Mouse (Mus musculus) hindbrain, embryonic 15.5 days (tissue): ENCODE data around the gene Rras2. TPM values are rescaled to one million over a fixed set of nuclear protein-coding genes. Genes with fewer than 3 reads are reported as not detected.
A peak's percentile ranks its signal among the peaks of the same experiment; 100 is the strongest.

Experiments used
- ATAC-seq: fragments of 200-750 bp; cut with Nextera tagmentation; 2 replicates; pipeline ENCODE4 v1.8.0; 2017; ENCODE audit warnings: low read depth, moderate number of reproducible peaks, moderate TSS enrichment; ENCODE audit not compliant: low FRiP score
- H3K27ac ChIP-seq: fragments of 300-500 bp; sonication (generic); replicated peaks from 2 replicates; pipeline ENCODE4 v1.5.1; 2015; ENCODE audit warnings: mild to moderate bottlenecking, inconsistent platforms
- H3K27me3 ChIP-seq: fragments of 300-500 bp; sonication (generic); 2 replicates; pipeline ENCODE4 v1.6.1; 2015; ENCODE audit warnings: control low read depth, inconsistent platforms
- H3K36me3 ChIP-seq: fragments of 300-500 bp; sonication (generic); 2 replicates; pipeline ENCODE4 v1.6.1; 2015; ENCODE audit warnings: control low read depth, inconsistent platforms
- H3K4me1 ChIP-seq: fragments of 300-500 bp; sonication (generic); replicated peaks from 2 replicates; pipeline ENCODE4 v1.6.1; 2015; ENCODE audit warnings: control low read depth, inconsistent platforms
- H3K4me2 ChIP-seq: fragments of 300-500 bp; sonication (generic); 2 replicates; pipeline ENCODE4 v1.6.1; 2015; ENCODE audit warnings: moderate library complexity, mild to moderate bottlenecking, inconsistent platforms
- H3K4me3 ChIP-seq: fragments of 300-500 bp; sonication (generic); 2 replicates; pipeline ENCODE4 v1.5.1; 2015; ENCODE audit warnings: mild to moderate bottlenecking, inconsistent platforms
- H3K9ac ChIP-seq: fragments of 300-500 bp; sonication (generic); 2 replicates; pipeline ENCODE4 v1.6.1; 2015; ENCODE audit warnings: inconsistent platforms
- H3K9me3 ChIP-seq: fragments of 300-500 bp; sonication (generic); 2 replicates; pipeline ENCODE4 v1.6.1; 2016; ENCODE audit warnings: control low read depth, inconsistent platforms
- WGBS: fragments of 180-500 bp; shearing (Covaris S2); methylation state at CpG from one replicate; pipeline ENCODE4 v1.1.7; 2015; 5-methylcytosine and 5-hydroxymethylcytosine counted together
- polyA plus RNA-seq: library from polyadenylated mRNA; unstranded; fragments of >200 nt; fragmentation: Nextera tagmentation; extraction: Ambion mirVana; gene quantifications from 2 replicates; pipeline ENCODE4 v1.2.1, GENCODE M21; 2015

The Rras2 gene
- polyA plus RNA-seq, 1 experiment from 2014 or later, result 19.3 TPM

DNA sequence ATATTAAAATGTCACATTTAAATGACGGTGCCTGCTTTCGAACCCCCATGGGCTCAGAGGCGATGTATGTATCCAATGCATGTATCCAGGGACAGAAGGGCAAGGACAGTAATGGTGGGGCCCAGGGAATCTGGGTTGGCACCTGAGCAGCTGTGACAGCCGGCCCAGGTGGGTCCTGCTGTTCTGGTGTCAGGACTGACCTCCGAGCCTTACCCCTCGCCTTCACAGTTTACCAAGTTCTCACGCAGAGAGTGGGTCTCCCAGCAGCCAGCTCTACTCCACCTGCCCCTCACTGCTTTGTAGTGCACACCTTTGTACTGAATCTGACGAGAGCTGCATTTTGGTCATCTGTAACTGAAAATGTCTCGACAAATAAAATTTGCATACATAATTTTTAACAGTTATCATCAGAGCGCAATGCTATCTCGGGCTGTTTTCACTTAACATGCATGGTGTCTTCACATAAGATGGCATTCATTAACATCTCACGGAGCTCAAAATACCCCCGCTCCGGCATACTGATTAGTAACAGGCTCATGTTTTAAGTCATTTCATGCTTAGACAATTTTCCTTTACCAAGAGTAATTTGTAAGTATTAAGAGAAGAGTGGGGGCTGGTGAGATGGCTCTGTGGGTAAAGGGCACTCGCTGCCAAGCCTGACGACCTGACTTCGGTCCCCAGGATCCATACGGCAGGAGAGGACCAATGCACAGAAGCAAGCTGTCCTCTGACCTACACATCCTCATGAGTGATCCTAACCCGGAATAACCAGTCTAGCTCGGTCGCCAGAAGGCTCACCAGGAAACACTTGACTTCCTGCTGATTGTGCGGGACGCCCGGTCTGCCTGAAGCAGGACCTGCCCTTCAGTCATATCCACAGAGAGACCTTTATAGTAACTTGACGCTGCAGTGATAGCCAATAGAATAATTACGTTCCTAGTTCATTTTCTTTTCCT, 74.3 kb downstream of the Rras2 start:
- no peak for ATAC-seq
- Histone ChIP-seq H3K36me3 (0 out of 2 replicates have a peak, but pooled peaks cover 7% of the 10 kb centered on the region), H3K9ac (no peak overlapping the region), H3K4me3 (no peak overlapping the region), H3K9me3 (no peaks in the 10 kb centered on the region), H3K4me1 (peaks cover 4% of the 10 kb centered on the region; the same call in 1 of the 2 replicates), H3K27ac (no peak overlapping the region), H3K27me3 (no peaks in the 10 kb centered on the region), H3K4me2 (no peak overlapping the region; the same call in 1 of the 2 replicates)
- 75% methylated on average over 26 of the region's 26 CpGs for WGBS

DNA sequence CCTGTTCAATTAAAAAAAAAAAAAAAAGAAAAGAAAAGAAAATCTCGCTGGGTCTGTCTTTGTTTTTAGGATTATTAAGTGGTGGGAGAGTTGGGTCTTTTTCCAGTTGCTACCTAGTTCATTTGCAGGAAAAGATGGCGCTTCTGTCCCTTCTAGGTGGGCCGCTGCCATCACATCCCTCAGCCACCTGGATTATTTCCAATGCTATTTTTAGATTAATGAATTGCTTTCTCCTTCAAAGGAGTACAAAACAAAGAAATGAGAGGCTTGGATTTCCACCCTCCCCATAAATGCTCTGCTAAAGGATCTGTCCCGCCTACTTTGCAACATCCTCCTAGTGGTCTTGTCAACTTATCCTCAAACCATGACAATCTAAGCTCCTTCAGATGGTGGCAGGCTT, 76.2 kb downstream of the Rras2 start:
- H3K4me2 ChIP-seq, result no peak overlapping the region
- peaks cover 14% of the 10 kb centered on the region for H3K4me1 ChIP-seq
- H3K27ac ChIP-seq, result no peak overlapping the region
- no peaks in the 10 kb centered on the region for H3K9me3 ChIP-seq
- H3K4me3 ChIP-seq, result no peak overlapping the region
- 0 out of 2 replicates have a peak, but pooled peaks cover 4% of the 10 kb centered on the region for H3K36me3 ChIP-seq
- 85% methylated on average over 4 of the region's 4 CpGs for WGBS
- H3K27me3 ChIP-seq, result no peaks in the 10 kb centered on the region
- no peak for ATAC-seq
- H3K9ac ChIP-seq, result no peak overlapping the region

DNA sequence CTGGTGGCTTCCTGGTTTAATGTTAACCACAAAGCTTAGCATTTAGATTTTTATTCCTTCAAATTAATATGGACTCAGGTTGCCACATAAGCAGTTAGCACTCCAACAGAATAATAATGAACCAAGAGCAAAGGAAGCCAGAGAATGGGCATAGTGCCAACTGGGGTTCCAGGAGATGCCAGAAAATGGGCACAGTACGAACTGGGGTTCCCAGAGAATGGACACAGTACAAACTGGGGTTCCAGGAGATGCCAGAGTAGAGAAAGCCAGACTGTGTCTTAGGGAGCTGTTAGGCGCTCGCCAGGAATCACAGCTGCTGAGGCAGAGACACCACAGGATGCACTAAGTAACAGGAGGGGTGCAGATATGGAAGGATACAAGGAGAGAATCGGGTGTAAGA, 80.3 kb downstream of the Rras2 start:
- Histone ChIP-seq H3K27ac (peak overlapping the region; percentile 25; the same call in 1 of the 2 replicates), H3K4me1 (peaks cover 17% of the 10 kb centered on the region), H3K4me2 (no peak overlapping the region), H3K9ac (no peak overlapping the region), H3K9me3 (no peaks in the 10 kb centered on the region), H3K4me3 (no peak overlapping the region), H3K36me3 (0 out of 2 replicates have a peak, but pooled peaks cover 4% of the 10 kb centered on the region), H3K27me3 (no peaks in the 10 kb centered on the region)
- ATAC-seq, result no peak
- WGBS, result 68% methylated on average over 4 of the region's 4 CpGs

DNA sequence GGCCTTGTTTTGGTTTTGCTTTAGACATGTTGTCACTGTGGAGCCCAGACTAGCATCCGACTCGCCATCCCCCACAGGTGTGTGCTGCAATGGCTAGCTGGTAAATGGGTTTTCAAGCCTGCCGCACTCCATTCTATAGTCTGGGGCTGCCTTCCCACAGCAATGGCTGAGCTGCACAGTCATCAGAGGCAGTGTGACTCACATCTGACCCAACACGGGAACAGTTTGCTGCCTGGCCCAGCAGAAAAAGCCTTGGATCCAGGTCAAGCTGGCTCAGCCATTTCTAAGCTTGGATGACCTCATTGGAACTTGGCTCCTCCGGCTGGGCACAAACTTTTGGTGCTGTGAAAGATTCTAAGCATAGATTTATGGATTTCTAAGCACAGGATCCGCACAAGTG, 88.0 kb downstream of the Rras2 start:
- WGBS, result 86% methylated on average over 6 of the region's 6 CpGs
- Histone ChIP-seq H3K4me2 (no peak overlapping the region), H3K4me1 (0 out of 2 replicates have a peak, but pooled peaks cover 3% of the 10 kb centered on the region), H3K9me3 (no peaks in the 10 kb centered on the region), H3K4me3 (no peak overlapping the region), H3K27me3 (no peaks in the 10 kb centered on the region), H3K27ac (no peak overlapping the region), H3K9ac (no peak overlapping the region), H3K36me3 (no peaks in the 10 kb centered on the region)
- ATAC-seq, result no peak

DNA sequence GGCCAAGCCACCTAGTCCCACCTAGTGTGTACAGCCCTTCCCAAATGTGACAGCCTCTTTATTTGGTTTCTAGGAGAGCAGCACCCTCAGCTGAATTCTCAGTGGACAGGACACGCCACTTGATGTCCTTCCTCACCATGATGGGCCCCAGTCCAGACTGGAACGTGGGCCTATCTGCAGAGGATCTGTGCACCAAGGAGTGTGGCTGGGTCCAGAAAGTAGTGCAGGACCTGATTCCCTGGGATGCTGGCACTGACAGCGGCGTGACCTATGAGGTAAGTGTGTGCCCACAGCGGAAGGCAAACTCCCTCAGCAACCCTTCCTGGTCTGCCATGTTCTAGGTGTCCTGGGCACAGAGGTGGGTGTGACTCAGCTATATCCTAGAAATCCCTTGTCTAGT, 88.8 kb downstream of the Rras2 start:
- ATAC-seq, result no peak
- H3K4me2 ChIP-seq, result no peak overlapping the region
- H3K4me1 ChIP-seq, result 0 out of 2 replicates have a peak, but pooled peaks cover 3% of the 10 kb centered on the region
- no peaks in the 10 kb centered on the region for H3K9me3 ChIP-seq
- H3K9ac ChIP-seq, result no peak overlapping the region
- no peak overlapping the region for H3K27ac ChIP-seq
- whole genome bisulfite sequencing, result 96% methylated on average over 5 of the region's 5 CpGs
- no peaks in the 10 kb centered on the region for H3K27me3 ChIP-seq
- H3K36me3 ChIP-seq, result no peaks in the 10 kb centered on the region
- no peak overlapping the region for H3K4me3 ChIP-seq

DNA sequence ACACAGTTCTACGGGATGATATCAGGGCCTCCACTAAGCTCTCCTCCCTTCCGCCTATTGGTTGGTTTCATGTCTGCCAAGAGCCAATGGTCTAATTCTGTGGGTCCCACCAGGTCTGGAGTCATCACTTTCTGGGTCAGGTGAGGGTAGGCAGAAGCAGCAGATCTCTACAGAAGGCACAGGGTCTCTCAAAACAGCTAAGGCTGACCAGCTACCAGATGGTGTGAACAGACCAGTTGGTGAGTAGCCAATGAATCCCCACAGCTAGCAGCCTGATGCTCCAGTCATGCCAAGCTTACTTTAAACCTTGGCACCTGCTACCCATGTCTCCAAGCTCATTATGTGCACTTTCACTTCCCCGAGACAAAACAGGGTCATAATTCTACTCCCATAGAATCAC, 90.2 kb downstream of the Rras2 start:
- ATAC-seq, result peak; percentile 49; the same call in 1 of the 2 replicates
- Histone ChIP-seq H3K4me3 (no peak overlapping the region), H3K36me3 (no peaks in the 10 kb centered on the region), H3K9ac (no peak overlapping the region), H3K4me1 (0 out of 2 replicates have a peak, but pooled peaks cover 3% of the 10 kb centered on the region), H3K4me2 (no peak overlapping the region), H3K27me3 (no peaks in the 10 kb centered on the region), H3K27ac (no peak overlapping the region), H3K9me3 (no peaks in the 10 kb centered on the region)
- 84% methylated on average over 3 of the region's 3 CpGs for WGBS

DNA sequence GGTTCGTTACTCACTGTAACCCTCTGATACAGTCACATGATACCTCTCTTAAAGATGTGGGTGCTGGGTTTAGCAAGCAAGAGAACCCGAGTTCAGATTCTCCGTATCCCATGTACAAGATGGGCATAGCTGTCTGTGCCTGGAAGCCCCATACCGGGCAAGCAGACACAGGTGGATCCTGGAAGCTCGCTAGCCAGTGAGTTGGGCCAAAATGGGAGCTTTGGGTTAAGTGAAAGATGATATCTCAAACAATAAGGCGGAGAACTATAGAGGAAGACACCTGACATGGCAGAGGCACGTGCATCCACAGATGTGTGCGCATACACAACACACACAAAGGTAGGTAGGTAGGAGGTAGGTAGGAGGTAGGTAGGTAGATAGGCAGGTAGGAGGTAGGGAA, 90.7 kb downstream of the Rras2 start:
- Histone ChIP-seq H3K9ac (no peak overlapping the region), H3K4me2 (no peak overlapping the region), H3K4me3 (no peak overlapping the region), H3K27me3 (no peaks in the 10 kb centered on the region), H3K36me3 (no peaks in the 10 kb centered on the region), H3K9me3 (no peaks in the 10 kb centered on the region), H3K4me1 (0 out of 2 replicates have a peak, but pooled peaks cover 3% of the 10 kb centered on the region), H3K27ac (no peak overlapping the region)
- 93% methylated on average over 8 of the region's 8 CpGs for WGBS
- peak; percentile 7; the same call in 1 of the 2 replicates for ATAC-seq

DNA sequence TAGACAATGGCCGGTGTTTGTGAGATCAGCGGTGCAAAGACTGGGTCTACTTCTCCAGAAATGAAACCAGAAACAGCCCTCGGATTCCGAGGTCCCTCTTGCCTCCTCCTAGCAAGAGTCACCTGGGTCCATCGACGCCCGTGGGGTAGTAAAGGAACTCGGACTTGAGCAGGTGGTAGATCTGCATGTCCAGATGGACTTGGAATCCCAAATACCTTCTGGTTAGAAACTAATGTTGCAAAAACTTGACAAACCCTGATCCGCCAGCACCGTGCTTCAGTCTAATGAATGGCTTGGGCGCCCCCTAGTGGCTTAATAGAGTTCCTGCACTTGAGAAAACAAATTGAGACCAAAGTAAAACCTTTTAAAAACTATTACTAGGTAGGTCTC, 96.9 kb downstream of the Rras2 start:
- under 1% methylated on average over 11 of the region's 11 CpGs for WGBS
- ATAC-seq, result peak; percentile 58
- no peaks in the 10 kb centered on the region for H3K36me3 ChIP-seq
- peak overlapping the region; percentile 28 for H3K4me3 ChIP-seq
- 0 out of 2 replicates have a peak, but pooled peaks cover 2% of the 10 kb centered on the region for H3K27me3 ChIP-seq
- H3K9me3 ChIP-seq, result no peaks in the 10 kb centered on the region
- H3K4me2 ChIP-seq, result peak overlapping the region; percentile 61
- H3K9ac ChIP-seq, result no peak overlapping the region
- peak overlapping the region; percentile 49 for H3K27ac ChIP-seq
- H3K4me1 ChIP-seq, result peaks cover 9% of the 10 kb centered on the region; the same call in 1 of the 2 replicates

DNA sequence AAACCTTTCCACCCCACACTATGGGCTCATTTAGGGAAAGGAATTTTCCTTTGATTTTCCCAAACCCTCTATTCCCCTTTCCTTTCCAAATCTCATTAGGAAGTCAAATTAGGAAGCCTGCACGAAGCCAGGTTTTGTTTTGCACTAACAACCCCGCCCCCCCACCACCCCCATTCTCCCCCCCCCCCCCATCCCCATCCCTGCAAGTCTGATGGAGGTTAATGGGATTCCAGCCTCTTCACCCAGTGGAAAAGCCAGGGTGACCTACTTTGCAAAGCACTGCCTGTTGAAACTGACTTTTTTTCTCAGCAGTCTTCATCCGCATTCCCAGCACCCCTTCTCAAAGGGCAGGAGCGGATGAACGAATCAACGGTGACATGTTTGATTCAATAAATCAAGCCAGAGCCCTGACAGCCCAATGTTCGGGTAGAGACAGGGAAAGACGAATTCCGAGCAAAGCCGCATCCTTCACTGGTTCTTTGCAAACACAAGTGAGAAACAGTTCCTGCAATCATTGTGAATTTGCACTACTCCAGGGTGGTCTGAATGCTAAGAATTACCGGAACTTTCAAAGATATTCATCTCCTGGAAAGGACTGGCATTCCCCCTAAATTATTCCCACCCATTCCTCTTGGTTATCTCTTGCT, 97.4 kb downstream of the Rras2 start:
- Histone ChIP-seq H3K9me3 (no peaks in the 10 kb centered on the region), H3K36me3 (no peaks in the 10 kb centered on the region), H3K4me1 (peaks cover 9% of the 10 kb centered on the region; the same call in 1 of the 2 replicates), H3K27ac (peak overlapping the region; percentile 49), H3K4me2 (peak overlapping the region; percentile 61), H3K4me3 (peak overlapping the region; percentile 28), H3K9ac (no peak overlapping the region), H3K27me3 (0 out of 2 replicates have a peak, but pooled peaks cover 2% of the 10 kb centered on the region)
- WGBS, result 3% methylated on average over 11 of the region's 11 CpGs
- no peak for ATAC-seq

DNA sequence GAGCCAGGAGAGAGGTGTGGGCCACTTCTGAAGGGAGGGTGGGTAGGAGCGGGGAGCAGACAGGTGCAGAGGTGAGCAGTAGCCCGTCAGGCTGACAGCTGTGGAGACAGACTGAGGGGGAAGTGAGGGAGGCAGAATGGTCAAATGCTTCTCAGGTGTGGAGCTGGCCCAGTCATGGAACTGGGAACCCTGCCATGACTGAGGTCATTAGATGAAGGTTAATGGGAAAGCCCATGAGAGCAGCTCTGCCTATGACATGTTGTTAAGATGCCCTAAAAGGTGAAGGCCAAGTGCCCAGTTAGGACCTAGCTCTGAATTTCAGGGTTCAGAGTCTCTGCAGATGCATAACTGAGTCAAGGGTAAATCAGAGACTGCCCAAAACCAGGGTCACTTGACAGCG, 98.7 kb downstream of the Rras2 start:
- Histone ChIP-seq H3K4me3 (no peak overlapping the region), H3K27ac (no peak overlapping the region), H3K4me1 (peaks cover 9% of the 10 kb centered on the region; the same call in 1 of the 2 replicates), H3K9me3 (no peaks in the 10 kb centered on the region), H3K36me3 (no peaks in the 10 kb centered on the region), H3K9ac (no peak overlapping the region), H3K4me2 (no peak overlapping the region), H3K27me3 (0 out of 2 replicates have a peak, but pooled peaks cover 2% of the 10 kb centered on the region)
- peak; percentile 35; the same call in 1 of the 2 replicates for ATAC-seq
- WGBS, result 87% methylated on average over 3 of the region's 3 CpGs

DNA sequence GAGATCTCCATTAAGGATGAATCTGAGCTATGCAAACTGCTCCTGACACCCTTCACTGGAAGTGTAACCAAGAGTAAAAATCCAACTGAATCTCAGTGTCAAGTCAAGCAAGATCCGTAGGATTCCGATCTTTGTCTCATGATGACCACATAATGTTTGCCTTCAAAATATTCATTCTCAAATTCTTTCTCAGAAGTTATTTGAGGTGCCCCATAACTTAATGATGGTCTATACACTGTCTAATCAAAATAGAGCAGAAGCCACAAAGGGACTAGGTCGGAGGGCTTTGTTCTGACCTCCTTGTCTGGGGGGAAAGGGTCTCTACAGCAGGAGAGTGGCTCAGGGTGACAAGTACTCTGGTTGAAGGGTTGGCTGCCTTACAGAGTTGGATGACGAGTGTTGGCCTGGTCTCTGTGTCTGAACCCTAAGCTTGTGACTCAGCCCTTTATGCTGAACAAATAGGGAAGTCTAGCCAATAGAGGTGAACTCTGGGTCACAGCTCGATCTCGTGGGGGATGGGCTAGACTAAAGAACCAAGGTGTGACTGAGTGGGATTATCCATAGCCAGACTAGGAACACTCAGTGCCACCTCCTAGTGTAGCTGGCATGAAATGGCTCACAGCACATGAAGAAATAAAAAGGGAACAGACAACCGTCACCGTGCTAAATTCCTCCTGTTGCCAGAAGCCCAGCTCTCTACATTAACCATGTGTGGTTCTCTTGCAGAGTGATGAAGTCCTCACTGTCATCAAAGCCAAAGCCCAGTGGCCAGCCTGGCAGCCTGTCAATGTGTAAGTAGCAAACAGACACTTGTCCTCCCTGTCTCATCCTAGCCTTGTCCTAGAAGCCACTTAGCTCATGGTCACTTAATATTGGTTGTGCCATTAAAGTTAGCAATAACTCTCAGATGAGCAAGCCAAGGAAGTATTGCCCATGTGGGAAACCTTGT, 101.3 kb downstream of the Rras2 start:
- Histone ChIP-seq H3K9ac (no peak overlapping the region), H3K4me2 (no peak overlapping the region), H3K27ac (no peak overlapping the region), H3K4me3 (no peak overlapping the region), H3K27me3 (0 out of 2 replicates have a peak, but pooled peaks cover 2% of the 10 kb centered on the region), H3K9me3 (no peaks in the 10 kb centered on the region), H3K4me1 (peaks cover 17% of the 10 kb centered on the region), H3K36me3 (no peaks in the 10 kb centered on the region)
- ATAC-seq, result no peak
- WGBS, result 76% methylated on average over 8 of the region's 8 CpGs
